Mouse (Mus musculus) olfactory bulb, adult 2 months (tissue): ENCODE results near the gene Rdm1.

ENCODE experiments used
- CTCF ChIP-seq: fragments of 200-500 bp; IDR thresholded peaks from 2 replicates; pipeline ENCODE4 v1.5.1; 2012; ENCODE audit warnings: low read depth, mild to moderate bottlenecking, low read length, moderate library complexity; ENCODE audit not compliant: insufficient read depth
- POLR2A ChIP-seq: fragments of 200-500 bp; IDR thresholded peaks from 2 replicates; pipeline ENCODE4 v1.6.1; 2012; ENCODE audit warnings: mild to moderate bottlenecking, low read depth, low read length, moderate library complexity; ENCODE audit not compliant: insufficient read depth

- TF ChIP-seq CTCF (no peak), POLR2A (no peak)
Observed at GRCm38 (mm10) chr11:101610445-101610844, 16.6 kb upstream of the Rdm1 start.
